Mouse (Mus musculus) limb, embryonic 14.5 days (tissue): ENCODE measurements around the gene Dscaml1. TPM values are rescaled to one million over a fixed set of nuclear protein-coding genes. Genes with fewer than 3 reads are reported as not detected.
A peak's percentile ranks its signal among the peaks of the same experiment; 100 is the strongest.

ENCODE experiments used
- ATAC-seq: fragments of 200-750 bp; cut with Nextera tagmentation; 2 replicates; pipeline ENCODE4 v1.8.0; 2017; ENCODE audit warnings: low read depth, moderate number of reproducible peaks, moderate TSS enrichment; ENCODE audit not compliant: low FRiP score
- DNase-seq: peaks from one replicate; pipeline ENCODE4 v3.0.0-alpha.2; 2015; ENCODE audit warnings: low spot score
- H3K27ac ChIP-seq: fragments of 300-500 bp; sonication (generic); replicated peaks from 2 replicates; pipeline ENCODE4 v1.5.1; 2014; ENCODE audit warnings: low read depth, mild to moderate bottlenecking, low read length, moderate library complexity, mixed read lengths
- H3K27me3 ChIP-seq: fragments of 300-500 bp; sonication (generic); 2 replicates; pipeline ENCODE4 v1.6.1; 2014; ENCODE audit warnings: low read length, mixed read lengths; ENCODE audit not compliant: control insufficient read depth, insufficient read depth
- H3K36me3 ChIP-seq: fragments of 300-500 bp; sonication (generic); 2 replicates; pipeline ENCODE4 v1.6.1; 2014; ENCODE audit warnings: mild to moderate bottlenecking, low read length, moderate library complexity, mixed read lengths; ENCODE audit not compliant: control insufficient read depth, insufficient read depth
- H3K4me1 ChIP-seq: fragments of 300-500 bp; sonication (generic); 2 replicates; pipeline ENCODE4 v1.6.1; 2014; ENCODE audit warnings: antibody characterized with exemption, low read length, mixed read lengths; ENCODE audit not compliant: control insufficient read depth, insufficient read depth
- H3K4me2 ChIP-seq: fragments of 300-500 bp; sonication (generic); replicated peaks from 2 replicates; pipeline ENCODE4 v1.6.1; 2014; ENCODE audit warnings: low read depth, mild to moderate bottlenecking, low read length, moderate library complexity; ENCODE audit not compliant: severe bottlenecking
- H3K4me3 ChIP-seq: fragments of 300-500 bp; sonication (generic); replicated peaks from 2 replicates; pipeline ENCODE4 v1.5.1; 2014; ENCODE audit warnings: low read length
- H3K9ac ChIP-seq: fragments of 300-500 bp; sonication (generic); 2 replicates; pipeline ENCODE4 v1.6.1; 2014; ENCODE audit warnings: mild to moderate bottlenecking, low read depth, low read length, moderate library complexity; ENCODE audit not compliant: severe bottlenecking
- H3K9me3 ChIP-seq: fragments of 300-500 bp; sonication (generic); 2 replicates; pipeline ENCODE4 v1.6.1; 2016; ENCODE audit warnings: low read length; ENCODE audit not compliant: control insufficient read depth
- POLR2A ChIP-seq: fragments of 200-500 bp; IDR thresholded peaks from 2 replicates; pipeline ENCODE4 v1.8.0; 2012; ENCODE audit warnings: inconsistent platforms, mild to moderate bottlenecking, moderate library complexity, borderline replicate concordance; ENCODE audit not compliant: insufficient read depth, insufficient read length; ENCODE audit errors: extremely low read depth
- WGBS: fragments of 180-500 bp; shearing (Covaris S2); extraction: QIAGEN DNeasy Blood & Tissue Kit; methylation state at CpG from one replicate; pipeline ENCODE4 v1.1.7; 2014; 5-methylcytosine and 5-hydroxymethylcytosine counted together
- polyA plus RNA-seq, 2 experiments: library from polyadenylated mRNA; depleted of rRNA in 1 of 2; stranded (reverse) in 1 of 2; unstranded in 1 of 2; fragments of >200 nt; fragmentation: Nextera tagmentation in 1 of 2; extraction: Ambion mirVana in 1 of 2; gene quantifications; 2 replicates each; pipeline versions ENCODE4 v1.2.1 to v1.2.3; 2012 to 2014

Gene Dscaml1
- polyA plus RNA-seq, 2 experiments, result 0.43 to 1.0 TPM

DNA sequence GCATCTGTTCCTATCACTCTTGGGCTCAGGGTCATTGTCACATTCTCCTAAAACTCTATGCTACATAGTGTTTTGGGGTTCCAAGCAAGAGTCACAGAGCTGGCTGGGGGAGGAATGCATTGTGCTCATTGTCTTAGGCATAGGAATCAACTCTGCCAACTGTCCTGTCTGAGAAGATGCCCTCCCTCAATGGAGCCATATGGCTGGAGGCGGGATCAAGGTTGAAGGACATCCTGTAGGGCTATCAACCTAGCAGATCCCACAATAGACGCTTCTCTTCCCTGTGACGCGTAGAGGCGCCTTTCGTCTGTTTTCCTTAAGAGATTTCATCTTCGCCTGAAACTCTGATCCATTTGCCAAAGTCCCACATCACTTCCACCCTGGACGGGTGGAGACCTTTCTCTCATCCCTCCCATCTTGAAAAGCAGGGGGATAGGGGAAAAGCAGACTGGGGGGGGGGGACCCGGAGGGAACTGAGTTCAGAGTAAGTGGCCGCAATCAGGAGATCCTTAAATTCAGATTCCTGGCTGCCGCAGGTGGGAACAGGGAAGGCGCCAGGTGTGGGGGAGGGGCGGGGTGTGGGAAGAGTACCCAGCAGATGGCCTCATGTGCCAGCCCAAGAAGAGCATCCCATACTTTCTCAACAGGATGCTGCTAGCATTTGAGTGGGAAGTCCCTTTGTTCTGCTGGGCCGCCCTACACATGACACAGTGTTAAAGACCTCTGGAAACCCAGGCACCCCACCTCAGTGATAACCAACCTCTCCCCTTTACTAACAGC lies 113.0 kb downstream of the Dscaml1 start:
- WGBS, result 71% methylated on average over 14 of the region's 14 CpGs
- ATAC-seq (no peak), DNase-seq (no peak)
- no peak overlapping the region for H3K27ac ChIP-seq
- no peaks in the 10 kb centered on the region for H3K36me3 ChIP-seq
- no peak overlapping the region for H3K4me3 ChIP-seq
- no peaks in the 10 kb centered on the region for H3K9me3 ChIP-seq
- H3K9ac ChIP-seq, result no peak overlapping the region
- no peaks in the 10 kb centered on the region for H3K27me3 ChIP-seq
- H3K4me1 ChIP-seq, result no peaks in the 10 kb centered on the region
- no peak overlapping the region for H3K4me2 ChIP-seq
- TF ChIP-seq POLR2A, result no peak

DNA sequence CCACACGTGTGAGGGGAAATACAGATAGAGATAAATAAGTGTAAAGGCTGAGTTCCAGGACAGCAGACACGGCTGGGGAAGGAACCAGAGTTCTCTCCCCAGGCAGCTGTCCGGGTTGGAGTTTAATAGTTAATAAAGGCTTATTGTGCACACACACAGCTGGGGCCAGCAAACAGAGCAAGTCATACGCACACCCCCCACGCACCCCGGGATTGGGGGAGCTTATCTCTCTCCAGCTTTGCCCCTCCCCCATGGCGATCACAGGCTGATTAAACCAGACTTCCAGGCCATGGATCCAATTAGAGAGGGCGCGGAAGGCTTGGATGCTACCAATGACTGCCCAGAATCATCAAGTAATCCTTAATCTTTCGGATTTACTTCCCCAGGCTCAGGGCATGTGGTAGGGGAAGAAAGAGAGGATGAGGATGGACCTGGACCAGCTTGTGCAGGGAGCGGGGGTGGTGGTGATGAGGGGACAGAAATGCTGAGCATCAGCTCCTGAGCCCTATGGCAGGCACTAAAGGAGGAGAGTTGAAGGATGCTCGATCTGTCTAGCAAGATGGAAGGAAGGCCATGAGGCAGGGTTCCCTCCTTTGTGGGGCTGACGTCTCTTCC lies 119.7 kb downstream of the Dscaml1 start:
- H3K27ac ChIP-seq, result no peak overlapping the region
- DNase-seq, result no peak
- no peak for TF ChIP-seq POLR2A
- no peaks in the 10 kb centered on the region for H3K9me3 ChIP-seq
- H3K9ac ChIP-seq, result no peak overlapping the region
- H3K4me2 ChIP-seq, result no peak overlapping the region
- no peaks in the 10 kb centered on the region for H3K36me3 ChIP-seq
- peak; percentile 67; the same call in 1 of the 2 replicates for ATAC-seq
- no peaks in the 10 kb centered on the region for H3K27me3 ChIP-seq
- WGBS, result 45% methylated on average over 13 of the region's 13 CpGs
- H3K4me1 ChIP-seq, result 0 out of 2 replicates have a peak, but pooled peaks cover 2% of the 10 kb centered on the region
- H3K4me3 ChIP-seq, result no peak overlapping the region

DNA sequence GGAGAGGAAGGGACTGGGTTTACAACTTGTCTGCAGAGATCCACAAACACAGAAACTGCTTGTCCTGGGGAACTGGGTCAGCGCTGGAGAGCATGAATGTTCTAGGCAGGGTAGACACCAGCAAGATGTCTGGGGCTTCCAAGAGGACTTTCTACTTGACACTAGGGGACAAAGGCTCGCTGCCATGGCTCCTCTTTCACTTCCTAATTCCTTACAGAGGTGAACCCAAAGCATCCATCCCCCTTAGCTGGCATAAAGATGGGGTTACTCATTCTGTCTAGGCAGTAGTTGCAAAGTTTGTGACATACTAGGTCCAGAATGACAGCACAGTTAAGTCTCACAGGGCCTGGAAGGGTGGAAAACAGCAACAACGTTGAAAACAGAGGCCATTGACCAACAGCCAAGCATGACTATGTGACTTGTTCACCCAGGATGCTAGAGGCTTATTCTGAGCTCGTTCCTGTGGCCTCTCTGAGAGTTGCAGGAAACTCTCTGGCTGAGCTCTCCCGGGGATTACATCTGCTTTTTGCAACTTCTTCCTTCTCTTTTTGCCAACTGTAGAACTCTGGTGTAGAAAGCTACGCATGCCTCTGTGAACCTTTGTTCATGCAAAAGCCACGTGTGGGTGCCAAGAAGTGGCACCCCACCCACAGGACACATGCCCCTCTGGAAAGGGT lies 120.6 kb downstream of the Dscaml1 start:
- WGBS, result 80% methylated on average over 7 of the region's 7 CpGs
- H3K9ac ChIP-seq, result no peak overlapping the region
- H3K36me3 ChIP-seq, result no peaks in the 10 kb centered on the region
- H3K4me2 ChIP-seq, result no peak overlapping the region
- H3K4me1 ChIP-seq, result 0 out of 2 replicates have a peak, but pooled peaks cover 2% of the 10 kb centered on the region
- DNase-seq, result no peak
- no peak overlapping the region for H3K4me3 ChIP-seq
- no peak overlapping the region for H3K27ac ChIP-seq
- H3K9me3 ChIP-seq, result no peaks in the 10 kb centered on the region
- no peak for TF ChIP-seq POLR2A
- no peaks in the 10 kb centered on the region for H3K27me3 ChIP-seq
- no peak for ATAC-seq

DNA sequence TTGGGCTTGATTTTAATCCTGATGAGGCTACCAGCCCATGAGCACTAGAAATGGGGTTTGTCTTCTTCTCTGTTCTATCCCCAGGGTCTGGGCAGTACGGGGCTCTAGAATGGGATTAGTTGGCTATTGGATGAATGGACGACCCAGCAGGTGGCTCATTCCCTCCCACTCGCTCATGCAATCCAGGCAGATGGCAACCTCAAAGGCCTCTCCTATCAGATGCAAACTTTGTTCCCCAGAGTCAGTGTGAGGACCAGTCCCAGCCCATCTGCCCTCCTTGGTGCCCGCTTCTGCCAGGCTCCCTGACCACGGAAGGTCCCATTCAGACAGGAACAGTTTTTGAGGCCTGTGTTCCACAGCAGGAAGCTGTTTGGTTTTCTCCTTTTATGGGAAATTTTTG lies 123.4 kb downstream of the Dscaml1 start:
- no peaks in the 10 kb centered on the region for H3K36me3 ChIP-seq
- H3K4me1 ChIP-seq, result peaks cover 6% of the 10 kb centered on the region; the same call in 1 of the 2 replicates
- no peak overlapping the region for H3K27ac ChIP-seq
- TF ChIP-seq POLR2A, result no peak
- no peak overlapping the region for H3K4me3 ChIP-seq
- no peaks in the 10 kb centered on the region for H3K27me3 ChIP-seq
- whole genome bisulfite sequencing, result 35% methylated on average over 5 of the region's 5 CpGs
- no peak overlapping the region for H3K9ac ChIP-seq
- H3K9me3 ChIP-seq, result no peaks in the 10 kb centered on the region
- no peak for DNase-seq
- no peak overlapping the region for H3K4me2 ChIP-seq
- no peak for ATAC-seq

DNA sequence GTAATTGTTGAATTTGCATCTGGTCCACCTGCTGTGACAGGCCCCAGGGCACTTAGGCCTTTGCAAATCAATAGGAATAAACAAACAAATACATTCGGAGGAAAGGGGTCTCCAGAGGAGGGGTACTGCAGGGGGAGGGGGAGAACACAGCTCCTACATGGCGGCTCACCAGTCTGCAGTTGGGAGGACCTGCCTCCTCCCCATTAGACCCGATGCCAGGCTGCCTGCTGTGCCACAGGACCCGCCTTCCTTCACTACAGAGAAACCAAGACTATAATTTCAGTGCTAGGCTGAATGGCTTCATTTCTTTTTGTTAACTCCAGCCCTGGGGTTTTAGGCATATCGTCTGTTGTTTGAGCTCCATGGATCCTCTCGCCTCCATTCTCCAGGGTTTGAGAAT lies 123.8 kb downstream of the Dscaml1 start:
- ATAC-seq, result no peak
- DNase-seq, result no peak
- Histone ChIP-seq H3K4me2 (no peak overlapping the region), H3K4me3 (no peak overlapping the region), H3K27ac (no peak overlapping the region), H3K9me3 (no peaks in the 10 kb centered on the region), H3K4me1 (peaks cover 10% of the 10 kb centered on the region; the same call in 1 of the 2 replicates), H3K27me3 (no peaks in the 10 kb centered on the region), H3K9ac (no peak overlapping the region), H3K36me3 (no peaks in the 10 kb centered on the region)
- WGBS, result 44% methylated on average over 6 of the region's 6 CpGs
- no peak for TF ChIP-seq POLR2A
